Comparison of ENCODE assay signal across 11 mouse cellular contexts in the genomic region with DNA sequence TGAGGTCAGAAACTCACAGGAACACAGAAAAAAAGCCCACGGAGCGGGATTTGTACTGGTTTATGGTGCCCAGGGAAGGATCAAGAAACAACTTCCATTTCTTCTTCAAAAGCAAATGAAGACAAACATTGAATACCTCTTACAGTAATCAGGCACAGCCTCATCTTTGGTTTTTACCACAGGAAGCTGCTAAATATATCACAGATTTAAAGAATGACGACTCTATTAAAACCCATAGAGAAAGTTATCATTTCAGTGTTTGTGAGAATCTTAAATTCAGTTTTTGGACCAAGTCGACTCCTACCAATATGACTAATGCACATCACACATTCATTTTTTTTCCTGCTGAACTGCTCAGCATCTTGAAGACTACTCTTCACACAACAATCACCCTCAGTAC.
"Had no signal": no experiment of that assay in that cellular context is flagged by ENCODE, and none has a peak within 500 bp of the region (broad histone marks: within the 10 kb centered on the region; RNA-seq: fewer than 3 reads in every experiment).

No protein-coding gene starts in this region.

- ATAC-seq: liver, postnatal 0 days; lung, postnatal 0 days; midbrain, embryonic 13.5 days; midbrain, embryonic 15.5 days had no signal

- DNase-seq: liver, postnatal 0 days; lung, adult 2 months; lung, postnatal 14 days; lung, postnatal 36 days; right cerebral cortex, postnatal 14 days; thymus, adult 18-20 months; thymus, postnatal 14 days; thymus, postnatal 36 days had no signal
